Comparison of ENCODE assay signal across 9 mouse cellular contexts in the genomic region with DNA sequence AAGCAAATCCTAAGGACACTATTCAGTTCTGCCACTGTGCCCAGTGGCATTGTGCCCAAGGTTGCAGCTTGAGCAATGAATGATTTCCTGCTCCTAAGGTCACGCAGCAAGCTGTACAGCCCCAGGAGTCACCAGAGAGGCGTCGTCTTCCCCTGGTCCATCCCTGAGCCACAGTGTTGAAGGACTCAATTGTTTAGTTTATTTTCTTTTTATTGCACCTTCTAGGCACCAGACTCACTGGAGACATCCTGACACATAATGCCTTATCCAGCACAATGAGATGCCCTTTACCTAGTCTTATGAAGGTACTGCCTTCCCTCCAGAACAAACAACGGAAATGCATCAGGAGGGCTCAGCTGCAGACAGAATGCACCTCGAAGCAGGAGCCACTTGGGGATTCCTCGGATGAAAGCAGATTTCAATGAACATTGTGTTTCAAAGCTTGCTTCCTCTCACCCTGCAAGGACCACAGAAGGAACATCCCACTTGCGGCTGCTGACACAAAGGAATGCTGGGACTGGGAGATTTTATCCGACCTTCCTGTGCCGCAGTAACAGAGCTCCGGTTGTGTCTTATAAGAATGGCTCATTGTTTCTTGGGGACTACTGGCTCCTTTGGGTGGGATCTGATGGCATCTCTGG.
A peak's percentile ranks its signal among the peaks of the same experiment; 100 is the strongest.
DNase-seq lines count a peak whose midpoint lies in the region; ATAC-seq lines count a peak whose summit lies in the region.
"Had no signal": no experiment of that assay in that cellular context is flagged by ENCODE, and none has a peak within 500 bp of the region (broad histone marks: within the 10 kb centered on the region; RNA-seq: fewer than 3 reads in every experiment).

No protein-coding gene starts in this region.

- H3K27ac ChIP-seq in forebrain, embryonic 10.5 days: 0 out of 2 replicates have a peak overlapping the region, but pooled peaks have one; percentile 51
- no peak overlapping the region for H3K27ac ChIP-seq in forebrain, embryonic 13.5 days
- peak overlapping the region; percentile 11 for H3K27ac ChIP-seq in lung, embryonic 16.5 days (ENCODE audit: low read length)
- H3K27ac ChIP-seq: neural tube, embryonic 13.5 days had no signal

- H3K4me3 ChIP-seq in forebrain, embryonic 10.5 days: no peak overlapping the region
- H3K4me3 ChIP-seq in forebrain, embryonic 13.5 days: no peak overlapping the region
- H3K4me3 ChIP-seq in lung, embryonic 16.5 days (ENCODE audit: low read length): no peak overlapping the region
- H3K4me3 ChIP-seq: neural tube, embryonic 13.5 days had no signal

- no peak for ATAC-seq in forebrain, embryonic 13.5 days
- peak; percentile 76 for ATAC-seq in lung, embryonic 16.5 days (ENCODE audit: low read depth)

- no peak for DNase-seq in forebrain, embryonic 10.5 days (ENCODE audit: extremely low spot score, low spot score)
- DNase-seq in adrenal gland, postnatal 25 days: peak; percentile 87
- DNase-seq in heart, postnatal 25 days (ENCODE audit: low spot score): peak; percentile 56
- no peak for DNase-seq in neural tube, embryonic 10.5 days (ENCODE audit: extremely low spot score, low spot score)
- no peak for DNase-seq in left cerebral cortex, postnatal 14 days (ENCODE audit: low spot score in 2 of 2)
- DNase-seq in urinary bladder, postnatal 4 days (ENCODE audit: low spot score in 2 of 2): no peak

- intact Hi-C loops in heart, postnatal 25 days (cut with DNase I): loop anchor here (1.0 to 5.0 kb wide), 5 partner anchors 77 to 314 kb away; no protein-coding TSS in a partner anchor
- intact Hi-C loops in left cerebral cortex, postnatal 14 days (cut with DNase I): no loop called here

- H3K36me3 ChIP-seq in forebrain, embryonic 10.5 days (replicated peaks): no peaks in the 10 kb centered on the region
- H3K36me3 ChIP-seq in forebrain, embryonic 13.5 days (ENCODE audit: poor library complexity, severe bottlenecking): no peaks in the 10 kb centered on the region
- H3K36me3 ChIP-seq in lung, embryonic 16.5 days (ENCODE audit: control insufficient read depth, insufficient read depth, low read length): no peaks in the 10 kb centered on the region
- H3K36me3 ChIP-seq: neural tube, embryonic 13.5 days had no signal

- no peaks in the 10 kb centered on the region; the same call in 1 of the 2 replicates for H3K27me3 ChIP-seq in forebrain, embryonic 10.5 days (ENCODE audit: poor library complexity, severe bottlenecking)
- no peaks in the 10 kb centered on the region for H3K27me3 ChIP-seq in forebrain, embryonic 13.5 days
- no peaks in the 10 kb centered on the region for H3K27me3 ChIP-seq in lung, embryonic 16.5 days (ENCODE audit: control insufficient read depth, insufficient read depth, low read depth, low read length)
- H3K27me3 ChIP-seq: neural tube, embryonic 13.5 days had no signal

- H3K9ac ChIP-seq in forebrain, embryonic 13.5 days: no peak overlapping the region
- H3K9ac ChIP-seq in lung, embryonic 16.5 days (ENCODE audit: low read length): no peak overlapping the region
- H3K9ac ChIP-seq: neural tube, embryonic 13.5 days had no signal

- 67% methylated on average over 10 of the region's 10 CpGs for WGBS in forebrain, embryonic 10.5 days
- 75% methylated on average over 10 of the region's 10 CpGs for WGBS in forebrain, embryonic 13.5 days
- WGBS in lung, embryonic 16.5 days: 44% methylated on average over 10 of the region's 10 CpGs

- H3K9me3 ChIP-seq in forebrain, embryonic 10.5 days: no peaks in the 10 kb centered on the region
- no peaks in the 10 kb centered on the region for H3K9me3 ChIP-seq in forebrain, embryonic 13.5 days (replicated peaks)
- no peaks in the 10 kb centered on the region for H3K9me3 ChIP-seq in lung, embryonic 16.5 days (ENCODE audit: control insufficient read depth, low read length)
- H3K9me3 ChIP-seq: neural tube, embryonic 13.5 days had no signal

- H3K4me1 ChIP-seq in forebrain, embryonic 10.5 days: peaks cover 11% of the 10 kb centered on the region
- peaks cover 9% of the 10 kb centered on the region for H3K4me1 ChIP-seq in forebrain, embryonic 13.5 days
- no peaks in the 10 kb centered on the region; the same call in 1 of the 2 replicates for H3K4me1 ChIP-seq in lung, embryonic 16.5 days (replicated peaks; ENCODE audit: control insufficient read depth, insufficient read depth, low read length)

- H3K4me2 ChIP-seq in forebrain, embryonic 13.5 days: no peak overlapping the region
- no peak overlapping the region for H3K4me2 ChIP-seq in lung, embryonic 16.5 days (ENCODE audit: low read depth, low read length)
- H3K4me2 ChIP-seq: neural tube, embryonic 13.5 days had no signal

Comparison
In these comparisons a context has a peak if more than half of its experiments do, and no peak if none do; other contexts are left out.
1. DNase-seq: peak in adrenal gland, postnatal 25 days (single experiment) and heart, postnatal 25 days (single experiment); none in forebrain, embryonic 10.5 days (single experiment), neural tube, embryonic 10.5 days (single experiment), left cerebral cortex, postnatal 14 days (0 of 2) and urinary bladder, postnatal 4 days (0 of 2).